Mouse (Mus musculus): ENCODE results near the gene Rps6. TPM values are rescaled to one million over a fixed set of nuclear protein-coding genes. Genes with fewer than 3 reads are reported as not detected.
A peak's percentile ranks its signal among the peaks of the same experiment; 100 is the strongest.

Gene Rps6
- polyA plus RNA-seq, 1 experiment, result 449 TPM

DNA sequence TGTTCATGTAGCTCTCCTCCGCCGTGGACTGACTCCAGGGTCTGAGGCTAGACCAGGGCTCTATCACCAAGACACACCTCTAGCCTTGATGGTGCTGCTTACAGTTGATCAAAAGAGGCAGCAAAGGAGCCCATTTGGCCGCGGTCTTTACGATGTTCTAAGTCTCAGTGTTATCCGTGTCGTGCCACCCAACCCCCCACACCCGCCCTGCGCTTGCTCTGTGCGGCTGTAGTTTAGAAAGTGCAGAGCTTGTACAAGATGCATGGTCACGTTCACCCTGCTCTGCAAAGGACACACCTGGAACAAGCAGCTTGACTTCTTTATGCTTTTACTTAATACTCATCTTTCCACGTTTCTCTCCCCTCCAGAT, 28.6 kb upstream of the Rps6 start:
- TF ChIP-seq CTCF (IDR thresholded peaks at IDR 0.05; ENCODE audit: insufficient read depth, low read depth, low read length) (no peak), POLR2A (IDR thresholded peaks at IDR 0.05; ENCODE audit: insufficient read depth, low read depth, low read length) (no peak)
- Histone ChIP-seq H3K4me3 (ENCODE audit: insufficient read depth, low read depth, low read length) (0 out of 2 replicates have a peak overlapping the region, but pooled peaks have one; percentile 4), H3K27ac (ENCODE audit: insufficient read depth, low read depth, low read length) (no peak overlapping the region), H3K4me1 (ENCODE audit: control insufficient read depth, insufficient read depth, low read length) (no peaks in the 10 kb centered on the region)
- WGBS, result 55% methylated on average over 12 of the region's 12 CpGs

DNA sequence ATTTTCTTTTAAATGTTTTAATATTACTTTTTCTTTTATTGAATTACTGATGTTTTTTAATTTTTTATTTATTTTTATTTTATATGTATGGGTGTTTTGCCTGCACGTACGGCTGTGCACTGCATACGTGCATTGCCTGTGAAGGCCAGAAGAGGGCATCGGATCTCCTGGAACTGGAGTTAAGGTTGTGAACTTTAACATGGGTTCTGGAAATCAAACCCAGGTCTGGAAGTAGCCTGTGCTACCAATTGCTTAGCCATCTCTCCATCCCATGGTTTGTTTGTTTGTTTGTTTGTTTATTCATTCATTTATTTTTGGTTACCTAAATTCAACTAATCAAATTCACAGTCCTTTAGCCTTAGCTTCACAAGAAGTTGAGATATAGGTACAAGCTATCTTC, 27.7 kb upstream of the Rps6 start:
- H3K4me3 ChIP-seq (ENCODE audit: insufficient read depth, low read depth, low read length), result no peak overlapping the region
- H3K4me1 ChIP-seq (ENCODE audit: control insufficient read depth, insufficient read depth, low read length), result no peaks in the 10 kb centered on the region
- no peak overlapping the region for H3K27ac ChIP-seq (ENCODE audit: insufficient read depth, low read depth, low read length)
- TF ChIP-seq CTCF (IDR thresholded peaks at IDR 0.05; ENCODE audit: insufficient read depth, low read depth, low read length) (no peak), POLR2A (IDR thresholded peaks at IDR 0.05; ENCODE audit: insufficient read depth, low read depth, low read length) (no peak)
- 40% methylated on average over 4 of the region's 4 CpGs for WGBS

DNA sequence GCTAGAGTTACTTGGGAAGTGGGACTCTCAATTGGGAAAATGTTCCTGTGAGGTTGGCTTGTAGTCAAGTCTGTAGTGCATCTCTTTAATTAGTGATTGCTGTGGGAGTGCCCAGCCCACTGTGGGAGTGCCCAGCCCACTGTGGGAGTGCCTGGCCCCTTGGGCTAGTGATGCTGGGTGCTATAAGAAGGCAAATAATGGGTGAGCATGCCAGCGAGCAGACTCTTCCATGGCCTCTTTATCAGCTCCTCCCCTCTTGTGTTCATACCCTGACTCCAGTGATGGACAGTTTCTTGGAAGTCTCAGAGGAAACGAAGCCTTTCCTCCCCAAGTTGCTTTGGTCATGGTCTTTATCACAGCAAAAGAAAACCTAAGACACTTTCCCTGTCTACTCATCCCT, 25.2 kb upstream of the Rps6 start:
- no peak overlapping the region for H3K4me3 ChIP-seq (ENCODE audit: insufficient read depth, low read depth, low read length)
- TF ChIP-seq CTCF (IDR thresholded peaks at IDR 0.05; ENCODE audit: insufficient read depth, low read depth, low read length) (no peak), POLR2A (IDR thresholded peaks at IDR 0.05; ENCODE audit: insufficient read depth, low read depth, low read length) (no peak)
- 59% methylated on average over 2 of the region's 2 CpGs for WGBS
- H3K27ac ChIP-seq (ENCODE audit: insufficient read depth, low read depth, low read length), result no peak overlapping the region
- H3K4me1 ChIP-seq (ENCODE audit: control insufficient read depth, insufficient read depth, low read length), result no peaks in the 10 kb centered on the region

- WGBS, result 93% methylated on average over 4 of the region's 4 CpGs
- no peak overlapping the region for H3K4me3 ChIP-seq (ENCODE audit: insufficient read depth, low read depth, low read length)
- H3K27ac ChIP-seq (ENCODE audit: insufficient read depth, low read depth, low read length), result no peak overlapping the region
- no peaks in the 10 kb centered on the region for H3K4me1 ChIP-seq (ENCODE audit: control insufficient read depth, insufficient read depth, low read length)
- TF ChIP-seq POLR2A (IDR thresholded peaks at IDR 0.05; ENCODE audit: insufficient read depth, low read depth, low read length) (no peak), CTCF (IDR thresholded peaks at IDR 0.05; ENCODE audit: insufficient read depth, low read depth, low read length) (no peak)
Measured at GRCm38 (mm10) chr4:86881178-86881577, 24.0 kb upstream of the Rps6 start.

- TF ChIP-seq POLR2A (IDR thresholded peaks at IDR 0.05; ENCODE audit: insufficient read depth, low read depth, low read length), result no peak
- no peak for TF ChIP-seq CTCF (IDR thresholded peaks at IDR 0.05; ENCODE audit: insufficient read depth, low read depth, low read length)
- H3K27ac ChIP-seq (ENCODE audit: insufficient read depth, low read depth, low read length), result no peak overlapping the region
- WGBS, result 97% methylated on average over 2 of the region's 2 CpGs
Measured at GRCm38 (mm10) chr4:86879477-86879876, 22.3 kb upstream of the Rps6 start.

GRCm38 (mm10) chr4:86874146-86874847, 17.1 kb upstream of the Rps6 start, which contains the start of gene Acer2:
Gene Acer2, plus strand, starts transcription at chr4:86874396.
- TF ChIP-seq CTCF (IDR thresholded peaks at IDR 0.05; ENCODE audit: insufficient read depth, low read depth, low read length), result no peak
- no peak for TF ChIP-seq POLR2A (IDR thresholded peaks at IDR 0.05; ENCODE audit: insufficient read depth, low read depth, low read length)
- under 1% methylated on average over 60 of the region's 60 CpGs for WGBS
- no peak within 1 kb of the TSS for H3K27ac ChIP-seq (ENCODE audit: insufficient read depth, low read depth, low read length)

More at GRCm38 (mm10) chr4:86879477-86879876, 22.3 kb upstream of the Rps6 start:
- H3K4me3 ChIP-seq (ENCODE audit: insufficient read depth, low read depth, low read length), result no peak overlapping the region
- H3K4me1 ChIP-seq (ENCODE audit: control insufficient read depth, insufficient read depth, low read length), result peaks cover 3% of the 10 kb centered on the region

DNA sequence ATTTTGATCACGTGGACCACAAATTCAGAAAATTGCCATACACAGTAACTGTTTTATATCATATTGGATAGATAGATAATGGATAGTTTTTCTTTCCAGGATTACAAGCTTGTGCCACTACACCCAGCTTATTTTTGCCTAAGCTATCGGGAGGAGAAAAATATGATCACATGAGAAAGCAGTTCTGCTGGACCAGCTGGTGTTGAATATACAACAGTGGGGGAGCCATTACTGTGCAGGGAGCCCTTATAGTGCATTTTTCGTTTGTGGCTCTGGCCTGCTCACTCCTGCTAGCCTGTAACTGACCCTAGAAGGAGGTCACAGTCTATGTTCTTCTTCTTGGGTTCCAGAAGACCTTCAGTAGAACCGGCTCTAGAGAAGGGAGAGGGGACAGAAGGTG, 15.9 kb upstream of the Rps6 start:
- Histone ChIP-seq H3K27ac (ENCODE audit: insufficient read depth, low read depth, low read length) (no peak overlapping the region), H3K4me3 (ENCODE audit: insufficient read depth, low read depth, low read length) (no peak overlapping the region), H3K4me1 (ENCODE audit: control insufficient read depth, insufficient read depth, low read length) (peaks cover 4% of the 10 kb centered on the region)
- WGBS, result 62% methylated on average over 4 of the region's 4 CpGs
- TF ChIP-seq POLR2A (IDR thresholded peaks at IDR 0.05; ENCODE audit: insufficient read depth, low read depth, low read length), result no peak
- TF ChIP-seq CTCF (IDR thresholded peaks at IDR 0.05; ENCODE audit: insufficient read depth, low read depth, low read length), result no peak

More at GRCm38 (mm10) chr4:86874146-86874847, 17.1 kb upstream of the Rps6 start, which contains the start of gene Acer2:
- Histone ChIP-seq H3K4me1 (ENCODE audit: control insufficient read depth, insufficient read depth, low read length) (peaks cover 4% of the 10 kb centered on the region), H3K4me3 (ENCODE audit: insufficient read depth, low read depth, low read length) (peak within 1 kb of the TSS; percentile 55)

GRCm38 (mm10) chr4:86871988-86872387, 14.8 kb upstream of the Rps6 start:
- H3K27ac ChIP-seq (ENCODE audit: insufficient read depth, low read depth, low read length), result no peak overlapping the region
- peaks cover 4% of the 10 kb centered on the region for H3K4me1 ChIP-seq (ENCODE audit: control insufficient read depth, insufficient read depth, low read length)
- TF ChIP-seq CTCF (IDR thresholded peaks at IDR 0.05; ENCODE audit: insufficient read depth, low read depth, low read length), result no peak
- TF ChIP-seq POLR2A (IDR thresholded peaks at IDR 0.05; ENCODE audit: insufficient read depth, low read depth, low read length), result no peak
- H3K4me3 ChIP-seq (ENCODE audit: insufficient read depth, low read depth, low read length), result no peak overlapping the region

- TF ChIP-seq CTCF (IDR thresholded peaks at IDR 0.05; ENCODE audit: insufficient read depth, low read depth, low read length) (no peak), POLR2A (IDR thresholded peaks at IDR 0.05; ENCODE audit: insufficient read depth, low read depth, low read length) (no peak)
- 79% methylated on average over 5 of the region's 5 CpGs for WGBS
Measured at GRCm38 (mm10) chr4:86864087-86864486, 6.9 kb upstream of the Rps6 start.

More at GRCm38 (mm10) chr4:86864087-86864486, 6.9 kb upstream of the Rps6 start:
- Histone ChIP-seq H3K4me3 (ENCODE audit: insufficient read depth, low read depth, low read length) (no peak overlapping the region), H3K4me1 (ENCODE audit: control insufficient read depth, insufficient read depth, low read length) (no peaks in the 10 kb centered on the region), H3K27ac (ENCODE audit: insufficient read depth, low read depth, low read length) (no peak overlapping the region)

Measured in olfactory bulb, adult 2 months (tissue).